Mouse (Mus musculus): ENCODE data around the gene Gps2. TPM values are rescaled to one million over a fixed set of nuclear protein-coding genes. Genes with fewer than 3 reads are reported as not detected.

Gps2 gene
- polyA plus RNA-seq, 1 experiment from 2014 or later, result 98.4 TPM

DNA sequence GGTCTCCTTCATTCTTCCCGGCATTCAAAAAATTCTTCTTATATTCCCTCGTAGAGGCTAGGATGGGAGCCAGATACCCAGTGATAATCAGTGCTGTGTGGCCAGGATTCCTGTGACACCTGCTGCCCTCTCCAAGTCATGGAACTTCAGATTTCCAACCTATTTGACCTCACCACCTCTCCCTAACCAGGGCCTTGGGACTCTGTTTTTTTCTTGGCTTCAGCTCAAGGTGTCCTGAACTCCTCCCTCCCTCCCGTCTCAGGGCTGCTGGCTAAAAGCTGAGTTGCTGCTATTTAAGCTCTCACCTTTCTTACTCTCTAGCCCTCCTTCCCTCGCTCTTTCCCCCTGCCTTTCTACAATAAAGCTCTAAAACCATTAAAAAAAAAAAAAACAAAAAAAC, 13.8 kb upstream of the Gps2 start:
- peaks cover 25% of the 10 kb centered on the region for H3K36me3 ChIP-seq
- DNase-seq (ENCODE audit: low spot score), result no peak
- H3K4me3 ChIP-seq, result peak overlapping the region; percentile 91
- peaks cover 51% of the 10 kb centered on the region for H3K4me1 ChIP-seq
- no peaks in the 10 kb centered on the region for H3K27me3 ChIP-seq (ENCODE audit: low read depth, poor library complexity, severe bottlenecking)
- 29% methylated on average over 4 of the region's 4 CpGs for WGBS
- H3K27ac ChIP-seq (replicated peaks), result peak overlapping the region; percentile 100
- H3K9me3 ChIP-seq (replicated peaks), result no peaks in the 10 kb centered on the region

- under 1% methylated on average over 38 of the region's 38 CpGs for WGBS
- peaks cover 51% of the 10 kb centered on the region for H3K4me1 ChIP-seq
- peak within 1 kb of the TSS; percentile 100 for H3K27ac ChIP-seq (replicated peaks)
- H3K27me3 ChIP-seq (ENCODE audit: low read depth, poor library complexity, severe bottlenecking), result no peaks in the 10 kb centered on the region
- H3K9me3 ChIP-seq (replicated peaks), result no peaks in the 10 kb centered on the region
- peaks cover 34% of the 10 kb centered on the region for H3K36me3 ChIP-seq
- H3K4me3 ChIP-seq, result peak within 1 kb of the TSS; percentile 91
- DNase-seq (ENCODE audit: low spot score), result peak; percentile 93
These were observed 12.9 kb upstream of the Gps2 start, which contains the start of the genes 2810408A11Rik and Neurl4 for GRCm38 (mm10) chr11:69900471-69901405. TSS of gene 2810408A11Rik (minus strand) at chr11:69900987. TSS of gene Neurl4 (plus strand) at chr11:69901072.

DNA sequence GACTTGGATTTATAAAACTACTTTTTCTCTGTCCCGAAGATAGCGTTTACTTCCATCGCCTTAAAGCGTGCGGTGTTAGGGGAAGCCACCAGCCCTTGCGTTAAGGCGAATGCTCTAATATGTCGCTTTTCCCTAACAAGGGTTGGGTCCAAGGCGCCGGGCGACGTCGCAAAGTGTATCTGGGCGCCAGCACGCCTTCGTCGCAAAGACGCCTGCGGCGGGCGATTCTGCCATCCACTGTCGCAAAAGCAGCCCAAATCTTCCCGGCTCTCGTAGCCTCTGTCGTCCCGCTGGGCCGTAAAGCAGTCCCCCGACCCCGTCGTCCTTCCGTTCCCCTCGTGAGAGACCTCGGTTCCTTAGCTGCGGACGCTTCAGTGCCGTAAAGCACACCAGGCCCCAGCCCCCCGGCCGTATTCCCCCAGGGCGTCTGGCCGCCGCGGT, 12.3 kb upstream of the Gps2 start:
- peak overlapping the region; percentile 100 for H3K27ac ChIP-seq (replicated peaks)
- H3K27me3 ChIP-seq (ENCODE audit: low read depth, poor library complexity, severe bottlenecking), result no peaks in the 10 kb centered on the region
- H3K9me3 ChIP-seq (replicated peaks), result no peaks in the 10 kb centered on the region
- peak overlapping the region; percentile 91 for H3K4me3 ChIP-seq
- H3K36me3 ChIP-seq, result peaks cover 41% of the 10 kb centered on the region
- DNase-seq (ENCODE audit: low spot score), result peak; percentile 97
- peaks cover 51% of the 10 kb centered on the region for H3K4me1 ChIP-seq
- under 1% methylated on average over 42 of the region's 42 CpGs for WGBS

GRCm38 (mm10) chr11:69901993-69902392, 11.7 kb upstream of the Gps2 start:
- peak overlapping the region; percentile 100 for H3K27ac ChIP-seq (replicated peaks)
- no peaks in the 10 kb centered on the region for H3K27me3 ChIP-seq (ENCODE audit: low read depth, poor library complexity, severe bottlenecking)
- peaks cover 46% of the 10 kb centered on the region for H3K36me3 ChIP-seq
- peaks cover 51% of the 10 kb centered on the region for H3K4me1 ChIP-seq
- WGBS, result under 1% methylated on average over 39 of the region's 39 CpGs
- H3K4me3 ChIP-seq, result peak overlapping the region; percentile 91
- DNase-seq (ENCODE audit: low spot score), result no peak
- H3K9me3 ChIP-seq (replicated peaks), result no peaks in the 10 kb centered on the region

- WGBS, result 91% methylated on average over 13 of the region's 13 CpGs
- H3K9me3 ChIP-seq (replicated peaks), result no peaks in the 10 kb centered on the region
- peaks cover 51% of the 10 kb centered on the region for H3K36me3 ChIP-seq
- no peak overlapping the region for H3K27ac ChIP-seq (replicated peaks)
- no peak for DNase-seq (ENCODE audit: low spot score)
- peak overlapping the region; percentile 91 for H3K4me3 ChIP-seq
- peaks cover 45% of the 10 kb centered on the region for H3K4me1 ChIP-seq
- no peaks in the 10 kb centered on the region for H3K27me3 ChIP-seq (ENCODE audit: low read depth, poor library complexity, severe bottlenecking)
These were observed 10.7 kb upstream of the Gps2 start for GRCm38 (mm10) chr11:69902972-69903371.

GRCm38 (mm10) chr11:69904311-69904710, 9.4 kb upstream of the Gps2 start:
- H3K4me1 ChIP-seq, result peaks cover 32% of the 10 kb centered on the region
- peaks cover 65% of the 10 kb centered on the region for H3K36me3 ChIP-seq
- 97% methylated on average over 9 of the region's 9 CpGs for WGBS
- H3K27ac ChIP-seq (replicated peaks), result no peak overlapping the region
- H3K27me3 ChIP-seq (ENCODE audit: low read depth, poor library complexity, severe bottlenecking), result no peaks in the 10 kb centered on the region
- no peaks in the 10 kb centered on the region for H3K9me3 ChIP-seq (replicated peaks)
- DNase-seq (ENCODE audit: low spot score), result no peak
- H3K4me3 ChIP-seq, result peak overlapping the region; percentile 8; the same call in 1 of the 2 replicates

GRCm38 (mm10) chr11:69908645-69909044, 5.0 kb upstream of the Gps2 start:
- no peaks in the 10 kb centered on the region for H3K27me3 ChIP-seq (ENCODE audit: low read depth, poor library complexity, severe bottlenecking)
- no peaks in the 10 kb centered on the region for H3K9me3 ChIP-seq (replicated peaks)
- H3K36me3 ChIP-seq, result peaks cover 100% of the 10 kb centered on the region
- peaks cover 10% of the 10 kb centered on the region for H3K4me1 ChIP-seq
- no peak for DNase-seq (ENCODE audit: low spot score)
- 94% methylated on average over 11 of the region's 11 CpGs for WGBS
- no peak overlapping the region for H3K27ac ChIP-seq (replicated peaks)
- no peak overlapping the region for H3K4me3 ChIP-seq

DNA sequence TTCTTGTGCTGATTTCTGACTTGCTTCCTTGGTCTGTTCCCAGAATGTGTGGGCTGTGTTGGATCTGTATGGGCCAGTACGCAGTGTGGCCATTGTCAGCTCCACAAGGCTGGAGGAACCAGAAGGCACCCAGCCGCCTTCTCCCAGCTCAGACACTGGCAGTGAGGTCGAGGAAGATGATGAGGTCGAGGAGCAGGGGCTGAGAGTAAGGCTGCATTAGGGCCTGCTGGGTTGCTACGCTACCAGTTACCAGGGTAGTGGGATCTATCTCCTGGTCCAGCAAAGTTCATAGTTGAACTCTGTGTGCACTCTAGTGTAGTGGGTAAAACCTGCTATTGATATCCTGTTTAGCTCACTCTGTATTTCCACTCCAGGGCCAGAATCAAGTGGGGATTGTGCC, 4.5 kb upstream of the Gps2 start:
- Histone ChIP-seq H3K4me1 (peaks cover 11% of the 10 kb centered on the region), H3K9me3 (replicated peaks) (no peaks in the 10 kb centered on the region), H3K36me3 (peaks cover 94% of the 10 kb centered on the region), H3K4me3 (no peak overlapping the region), H3K27me3 (ENCODE audit: low read depth, poor library complexity, severe bottlenecking) (no peaks in the 10 kb centered on the region), H3K27ac (replicated peaks) (no peak overlapping the region)
- WGBS, result 92% methylated on average over 5 of the region's 5 CpGs
- DNase-seq (ENCODE audit: low spot score), result no peak

- no peak for DNase-seq (ENCODE audit: low spot score)
- peaks cover 21% of the 10 kb centered on the region for H3K4me1 ChIP-seq
- WGBS, result 93% methylated on average over 8 of the region's 8 CpGs
- H3K27me3 ChIP-seq (ENCODE audit: low read depth, poor library complexity, severe bottlenecking), result no peaks in the 10 kb centered on the region
- peaks cover 90% of the 10 kb centered on the region for H3K36me3 ChIP-seq
- no peaks in the 10 kb centered on the region for H3K9me3 ChIP-seq (replicated peaks)
- peak overlapping the region; percentile 1; the same call in 1 of the 2 replicates for H3K4me3 ChIP-seq
- no peak overlapping the region for H3K27ac ChIP-seq (replicated peaks)
These were observed 3.5 kb upstream of the Gps2 start for GRCm38 (mm10) chr11:69910177-69910576.

GRCm38 (mm10) chr11:69910781-69911560, 2.7 kb upstream of the Gps2 start:
- 0 out of 2 replicates have a peak overlapping the region, but pooled peaks have one; percentile 1 for H3K4me3 ChIP-seq
- no peaks in the 10 kb centered on the region for H3K9me3 ChIP-seq (replicated peaks)
- H3K4me1 ChIP-seq, result peaks cover 29% of the 10 kb centered on the region
- 93% methylated on average over 17 of the region's 17 CpGs for WGBS
- no peaks in the 10 kb centered on the region for H3K27me3 ChIP-seq (ENCODE audit: low read depth, poor library complexity, severe bottlenecking)
- peaks cover 90% of the 10 kb centered on the region for H3K36me3 ChIP-seq
- no peak overlapping the region for H3K27ac ChIP-seq (replicated peaks)
- no peak for DNase-seq (ENCODE audit: low spot score)

DNA sequence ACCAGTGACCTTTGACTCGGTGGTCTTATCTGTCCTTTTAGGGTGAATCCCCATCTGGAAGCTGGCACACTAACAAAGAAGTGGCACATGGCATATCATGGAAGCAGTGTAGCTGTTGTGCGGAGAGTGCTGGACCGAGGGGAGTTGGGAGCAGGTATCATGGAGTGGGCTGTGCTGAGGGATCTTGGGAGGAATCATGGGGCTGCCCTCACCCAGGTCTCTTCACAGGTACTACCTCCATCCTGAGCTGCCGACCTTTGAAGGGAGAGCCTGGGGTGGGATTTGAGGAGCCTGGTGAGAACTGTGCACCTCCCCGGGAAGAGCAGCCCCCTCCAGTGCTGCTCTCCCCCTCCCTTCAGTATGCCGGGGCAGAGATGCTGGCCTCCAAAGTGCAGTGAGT, 2.0 kb upstream of the Gps2 start:
- H3K4me1 ChIP-seq, result peaks cover 37% of the 10 kb centered on the region
- H3K36me3 ChIP-seq, result peaks cover 90% of the 10 kb centered on the region
- H3K27me3 ChIP-seq (ENCODE audit: low read depth, poor library complexity, severe bottlenecking), result no peaks in the 10 kb centered on the region
- no peaks in the 10 kb centered on the region for H3K9me3 ChIP-seq (replicated peaks)
- no peak for DNase-seq (ENCODE audit: low spot score)
- no peak overlapping the region for H3K27ac ChIP-seq (replicated peaks)
- WGBS, result 94% methylated on average over 6 of the region's 6 CpGs
- H3K4me3 ChIP-seq, result no peak overlapping the region

- DNase-seq (ENCODE audit: low spot score), result no peak
- Histone ChIP-seq H3K4me3 (peak overlapping the region; percentile 97), H3K9me3 (replicated peaks) (no peaks in the 10 kb centered on the region), H3K36me3 (peaks cover 90% of the 10 kb centered on the region), H3K27me3 (ENCODE audit: low read depth, poor library complexity, severe bottlenecking) (no peaks in the 10 kb centered on the region), H3K4me1 (peaks cover 46% of the 10 kb centered on the region), H3K27ac (replicated peaks) (peak overlapping the region; percentile 96)
- WGBS, result 81% methylated on average over 15 of the region's 15 CpGs
These were observed 765 bp upstream of the Gps2 start for GRCm38 (mm10) chr11:69912716-69913530.

Measured in midbrain, embryonic 10.5 days (tissue).